In genomic region chr8:114399273-114399672, GRCm38 (mm10) we compare ENCODE assay signal across 31 mouse cellular contexts. TPM values are rescaled to one million over a fixed set of nuclear protein-coding genes. Genes with fewer than 3 reads are reported as not detected.
"Had no signal": no experiment of that assay in that cellular context is flagged by ENCODE, and none has a peak within 500 bp of the region (broad histone marks: within the 10 kb centered on the region; RNA-seq: fewer than 3 reads in every experiment).

No protein-coding gene starts in this region.

- DNase-seq: gastrocnemius, adult 2 months; gastrocnemius, postnatal 10 days; gastrocnemius, postnatal 25 days; heart, adult 2 months; heart, postnatal 4 days; kidney, adult 18-20 months; kidney, adult 8-10 months; kidney, postnatal 10 days; kidney, postnatal 36 days; layer of hippocampus, adult 9-11 months; layer of hippocampus, postnatal 36 days; left cerebral cortex, postnatal 4 days had no signal

- H3K9me3 ChIP-seq: heart, embryonic 13.5 days; heart, embryonic 15.5 days; hindbrain, embryonic 10.5 days; hindbrain, embryonic 12.5 days; intestine, embryonic 15.5 days; limb, embryonic 13.5 days; limb, embryonic 15.5 days; liver, embryonic 12.5 days had no signal

- H3K4me1 ChIP-seq: heart, embryonic 15.5 days; hindbrain, embryonic 10.5 days; intestine, embryonic 15.5 days; limb, embryonic 13.5 days; liver, embryonic 12.5 days had no signal

- H3K9ac ChIP-seq: heart, embryonic 13.5 days; heart, embryonic 15.5 days; hindbrain, embryonic 12.5 days; hindbrain, embryonic 14.5 days; intestine, embryonic 15.5 days; limb, embryonic 13.5 days; limb, embryonic 15.5 days; liver, embryonic 12.5 days; liver, embryonic 14.5 days had no signal

- H3K36me3 ChIP-seq: heart, embryonic 13.5 days; heart, embryonic 15.5 days; hindbrain, embryonic 10.5 days; hindbrain, embryonic 12.5 days; intestine, embryonic 15.5 days; limb, embryonic 13.5 days; limb, embryonic 15.5 days; liver, embryonic 12.5 days had no signal

- H3K27ac ChIP-seq: gastrocnemius, adult 2 months; heart, adult 2 months; heart, embryonic 13.5 days; heart, embryonic 15.5 days; hindbrain, embryonic 10.5 days; hindbrain, embryonic 12.5 days; hindbrain, embryonic 14.5 days; intestine, embryonic 15.5 days; limb, embryonic 13.5 days; limb, embryonic 15.5 days; liver, embryonic 12.5 days; liver, embryonic 14.5 days had no signal

- H3K4me3 ChIP-seq: gastrocnemius, adult 2 months; heart, adult 2 months; heart, embryonic 13.5 days; heart, embryonic 15.5 days; hindbrain, embryonic 10.5 days; hindbrain, embryonic 12.5 days; intestine, embryonic 15.5 days; limb, embryonic 13.5 days; limb, embryonic 15.5 days; liver, embryonic 12.5 days had no signal

RNA-seq across cellular contexts. Expression of gene Clec3a, which starts 18.6 kb away (rescaled TPM):
- total RNA-seq: gastrocnemius, adult 2 months; gastrocnemius, postnatal 10 days; granulocyte monocyte progenitor cell, adult 5-6 weeks; layer of hippocampus, adult 18-20 months; layer of hippocampus, adult 8-10 months; layer of hippocampus, postnatal 14 days; layer of hippocampus, postnatal 36 days; left cerebral cortex, adult 18-20 months; left cerebral cortex, adult 8-10 months; left cerebral cortex, postnatal 10 days; left cerebral cortex, postnatal 25 days; left cerebral cortex, postnatal 4 days; liver, adult 2 months had no signal
